Mouse (Mus musculus): ENCODE results near the gene Fam214b. TPM values are rescaled to one million over a fixed set of nuclear protein-coding genes. Genes with fewer than 3 reads are reported as not detected.

The Fam214b gene
- polyA plus RNA-seq, 1 experiment: 4.8 TPM

DNA sequence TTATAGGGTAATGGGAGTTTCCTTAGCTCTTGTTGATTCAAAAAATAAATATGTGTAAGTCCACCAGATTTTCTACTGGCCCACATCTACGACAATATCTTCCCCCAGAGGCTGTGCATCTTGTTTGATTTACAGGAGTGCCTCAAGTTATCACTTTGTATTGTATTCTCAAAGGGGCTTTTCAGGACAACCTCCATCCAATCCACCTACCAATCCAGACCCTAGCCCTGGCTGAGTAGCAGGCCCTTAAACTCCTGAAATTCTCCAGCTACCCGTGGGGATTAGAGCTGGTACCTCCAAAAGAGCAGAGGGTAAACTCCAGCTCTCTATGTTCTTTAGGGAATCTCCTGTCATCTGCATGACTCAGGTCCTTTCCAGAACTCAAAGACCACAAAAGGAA, 48.0 kb downstream of the Fam214b start:
- TF ChIP-seq MYOG (IDR thresholded peaks at IDR 0.05; ENCODE audit: control insufficient read depth, extremely low read depth, insufficient read length) (no peak), MAX (IDR thresholded peaks at IDR 0.05) (no peak), CTCF (IDR thresholded peaks at IDR 0.05; ENCODE audit: control insufficient read depth, insufficient read depth, insufficient read length) (no peak), USF1 (IDR thresholded peaks at IDR 0.05; ENCODE audit: low read depth) (no peak), FOSL1 (IDR thresholded peaks at IDR 0.05; ENCODE audit: insufficient read depth, low read length, poor library complexity, severe bottlenecking) (no peak)
- Histone ChIP-seq H3K79me2 (ENCODE audit: control insufficient read depth, insufficient read depth) (peaks cover 69% of the 10 kb centered on the region), H3K27me3 (ENCODE audit: control insufficient read depth, insufficient read depth, insufficient read length) (no peaks in the 10 kb centered on the region), H3ac (ENCODE audit: control insufficient read depth, insufficient read length, low read depth) (no peak overlapping the region), H3K79me3 (ENCODE audit: low read depth) (peaks cover 49% of the 10 kb centered on the region), H3K4me3 (ENCODE audit: insufficient read depth, poor library complexity, severe bottlenecking) (peak overlapping the region; percentile 89), H3K36me3 (ENCODE audit: control insufficient read depth, insufficient read depth) (peaks cover 52% of the 10 kb centered on the region)

DNA sequence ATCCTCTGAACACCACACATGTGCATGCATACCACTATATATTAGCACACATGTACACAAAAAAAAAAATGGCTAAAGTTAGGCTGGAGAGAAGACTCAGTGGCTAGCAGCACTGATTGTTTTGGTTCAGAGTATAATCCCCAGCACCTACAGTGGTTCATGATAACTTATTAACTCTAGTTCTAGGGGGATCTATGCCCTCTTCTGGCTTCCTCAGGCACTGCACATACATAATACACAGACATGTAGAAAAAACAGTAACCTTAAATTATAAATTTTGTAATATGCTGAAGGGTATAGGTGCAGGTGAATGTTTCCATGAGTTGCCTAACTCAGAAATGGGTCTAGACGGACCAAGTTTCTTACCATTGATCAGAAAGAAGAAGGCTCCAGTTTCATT, 57.7 kb downstream of the Fam214b start:
- Histone ChIP-seq H3K27me3 (ENCODE audit: control insufficient read depth, insufficient read depth, insufficient read length) (no peaks in the 10 kb centered on the region), H3ac (ENCODE audit: control insufficient read depth, insufficient read length, low read depth) (no peak overlapping the region), H3K79me2 (ENCODE audit: control insufficient read depth, insufficient read depth) (peaks cover 41% of the 10 kb centered on the region), H3K36me3 (ENCODE audit: control insufficient read depth, insufficient read depth) (peaks cover 97% of the 10 kb centered on the region), H3K4me3 (ENCODE audit: insufficient read depth, poor library complexity, severe bottlenecking) (no peak overlapping the region), H3K79me3 (ENCODE audit: low read depth) (peaks cover 19% of the 10 kb centered on the region)
- no peak for TF ChIP-seq FOSL1 (IDR thresholded peaks at IDR 0.05; ENCODE audit: insufficient read depth, low read length, poor library complexity, severe bottlenecking)
- no peak for TF ChIP-seq MAX (IDR thresholded peaks at IDR 0.05)
- no peak for TF ChIP-seq CTCF (IDR thresholded peaks at IDR 0.05; ENCODE audit: control insufficient read depth, insufficient read depth, insufficient read length)
- TF ChIP-seq MYOG (IDR thresholded peaks at IDR 0.05; ENCODE audit: control insufficient read depth, extremely low read depth, insufficient read length): no peak
- no peak for TF ChIP-seq CEBPB (IDR thresholded peaks at IDR 0.05; ENCODE audit: low read depth)
- no peak for TF ChIP-seq MYOD1 (IDR thresholded peaks at IDR 0.05; ENCODE audit: control insufficient read depth, insufficient read length, low read depth)
- no peak for TF ChIP-seq USF1 (IDR thresholded peaks at IDR 0.05; ENCODE audit: low read depth)

Other genes with a start within 250 kb of the Fam214b start
- not detected for gene Fam205a1, start 192.3 kb downstream of the Fam214b start, polyA plus RNA-seq (2012; fragmentation: generic; extraction: Trizol)
- not detected for gene Gm12394, start 189.4 kb downstream of the Fam214b start, polyA plus RNA-seq (2012; fragmentation: generic; extraction: Trizol)
- not detected for gene Fam205c, start 172.0 kb downstream of the Fam214b start, polyA plus RNA-seq (2012; fragmentation: generic; extraction: Trizol)
- gene Phf24, start 129.6 kb downstream of the Fam214b start, polyA plus RNA-seq (2012; fragmentation: generic; extraction: Trizol): not detected
- 5.3 TPM for gene Dnajb5, start 96.4 kb downstream of the Fam214b start, polyA plus RNA-seq (2012; fragmentation: generic; extraction: Trizol)
- 0.48 TPM for gene 1700022I11Rik, start 76.6 kb downstream of the Fam214b start, polyA plus RNA-seq (2012; fragmentation: generic; extraction: Trizol)
- 319 TPM for gene Vcp, start 45.7 kb downstream of the Fam214b start, polyA plus RNA-seq (2012; fragmentation: generic; extraction: Trizol)
- 3.2 TPM for gene Fancg, start 35.7 kb downstream of the Fam214b start, polyA plus RNA-seq (2012; fragmentation: generic; extraction: Trizol)
- gene Pigo, start 20.4 kb downstream of the Fam214b start, polyA plus RNA-seq (2012; fragmentation: generic; extraction: Trizol): 4.9 TPM
- 133 TPM for gene Stoml2, start 14.5 kb downstream of the Fam214b start, polyA plus RNA-seq (2012; fragmentation: generic; extraction: Trizol)
- gene Unc13b, start 12.7 kb upstream of the Fam214b start, polyA plus RNA-seq (2012; fragmentation: generic; extraction: Trizol): 0.08 TPM
- 0.04 TPM for gene Atp8b5, start 220.9 kb upstream of the Fam214b start, polyA plus RNA-seq (2012; fragmentation: generic; extraction: Trizol)